Mouse (Mus musculus): ENCODE data around the gene Hrh1. TPM values are rescaled to one million over a fixed set of nuclear protein-coding genes. Genes with fewer than 3 reads are reported as not detected.

The Hrh1 gene
- polyA plus RNA-seq, 1 experiment from 2014 or later = 0.06 TPM

- Histone ChIP-seq H3K4me2 (replicated peaks; ENCODE audit: low read depth) (no peak overlapping the region), H3K36me3 (ENCODE audit: control insufficient read depth, insufficient read depth, low read length) (no peaks in the 10 kb centered on the region), H3K9me3 (ENCODE audit: control insufficient read depth, low read length) (no peaks in the 10 kb centered on the region), H3K27ac (replicated peaks) (no peak overlapping the region), H3K4me3 (ENCODE audit: low read depth, low read length) (no peak overlapping the region), H3K4me1 (replicated peaks; ENCODE audit: control insufficient read depth, insufficient read depth) (no peaks in the 10 kb centered on the region), H3K27me3 (ENCODE audit: control insufficient read depth, insufficient read depth, low read length) (no peaks in the 10 kb centered on the region), H3K9ac (ENCODE audit: low read length) (no peak overlapping the region)
- 73% methylated on average over 5 of the region's 5 CpGs for WGBS
- ATAC-seq (ENCODE audit: low FRiP score, low TSS enrichment) (no peak), DNase-seq (ENCODE audit: low spot score) (no peak)
- TF ChIP-seq EP300 (optimal IDR thresholded peaks at IDR 0.05) = no peak
- no peak for TF ChIP-seq CTCF (IDR thresholded peaks at IDR 0.05; ENCODE audit: low read depth)
Observed at GRCm38 (mm10) chr6:114366191-114366590, 31.5 kb upstream of the Hrh1 start.

- 59% methylated on average over 6 of the region's 6 CpGs for WGBS
- Histone ChIP-seq H3K4me2 (replicated peaks; ENCODE audit: low read depth) (no peak overlapping the region), H3K9me3 (ENCODE audit: control insufficient read depth, low read length) (no peaks in the 10 kb centered on the region), H3K9ac (ENCODE audit: low read length) (no peak overlapping the region), H3K4me3 (ENCODE audit: low read depth, low read length) (no peak overlapping the region), H3K4me1 (replicated peaks; ENCODE audit: control insufficient read depth, insufficient read depth) (no peaks in the 10 kb centered on the region), H3K36me3 (ENCODE audit: control insufficient read depth, insufficient read depth, low read length) (no peaks in the 10 kb centered on the region), H3K27me3 (ENCODE audit: control insufficient read depth, insufficient read depth, low read length) (no peaks in the 10 kb centered on the region), H3K27ac (replicated peaks) (no peak overlapping the region)
- ATAC-seq (ENCODE audit: low FRiP score, low TSS enrichment) (no peak), DNase-seq (ENCODE audit: low spot score) (no peak)
- no peak for TF ChIP-seq CTCF (IDR thresholded peaks at IDR 0.05; ENCODE audit: low read depth)
- no peak for TF ChIP-seq EP300 (optimal IDR thresholded peaks at IDR 0.05)
Observed at GRCm38 (mm10) chr6:114367681-114368080, 30.1 kb upstream of the Hrh1 start.

DNA sequence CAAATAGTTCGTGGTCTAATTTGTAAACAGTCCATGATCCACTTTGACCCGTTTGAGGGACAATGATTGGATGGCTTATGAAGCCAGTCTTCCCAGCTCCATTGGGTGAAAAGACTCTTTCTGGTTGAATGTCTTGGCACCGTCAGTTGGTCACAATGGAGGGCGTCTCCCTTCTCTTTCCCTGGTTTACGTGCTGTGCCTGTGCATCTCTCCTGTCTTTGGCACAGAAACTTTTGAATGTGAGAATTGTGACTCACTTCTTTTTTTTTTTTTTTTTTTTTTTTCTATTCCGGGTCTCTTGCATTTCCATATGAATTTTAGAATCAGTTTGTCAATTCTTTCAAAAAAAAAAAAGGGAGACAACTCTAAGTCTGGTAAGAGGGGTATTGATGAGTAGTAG is 29.5 kb upstream of the Hrh1 start:
- Histone ChIP-seq H3K27ac (replicated peaks) (no peak overlapping the region), H3K27me3 (ENCODE audit: control insufficient read depth, insufficient read depth, low read length) (no peaks in the 10 kb centered on the region), H3K9me3 (ENCODE audit: control insufficient read depth, low read length) (no peaks in the 10 kb centered on the region), H3K4me3 (ENCODE audit: low read depth, low read length) (no peak overlapping the region), H3K9ac (ENCODE audit: low read length) (no peak overlapping the region), H3K36me3 (ENCODE audit: control insufficient read depth, insufficient read depth, low read length) (no peaks in the 10 kb centered on the region), H3K4me2 (replicated peaks; ENCODE audit: low read depth) (no peak overlapping the region), H3K4me1 (replicated peaks; ENCODE audit: control insufficient read depth, insufficient read depth) (no peaks in the 10 kb centered on the region)
- TF ChIP-seq EP300 (optimal IDR thresholded peaks at IDR 0.05) = no peak
- TF ChIP-seq CTCF (IDR thresholded peaks at IDR 0.05; ENCODE audit: low read depth) = no peak
- ATAC-seq (ENCODE audit: low FRiP score, low TSS enrichment) (no peak), DNase-seq (ENCODE audit: low spot score) (no peak)
- WGBS = 64% methylated on average over 6 of the region's 6 CpGs

- no peak for DNase-seq (ENCODE audit: low spot score)
Observed at GRCm38 (mm10) chr6:114372741-114373140, 25.0 kb upstream of the Hrh1 start.

DNA sequence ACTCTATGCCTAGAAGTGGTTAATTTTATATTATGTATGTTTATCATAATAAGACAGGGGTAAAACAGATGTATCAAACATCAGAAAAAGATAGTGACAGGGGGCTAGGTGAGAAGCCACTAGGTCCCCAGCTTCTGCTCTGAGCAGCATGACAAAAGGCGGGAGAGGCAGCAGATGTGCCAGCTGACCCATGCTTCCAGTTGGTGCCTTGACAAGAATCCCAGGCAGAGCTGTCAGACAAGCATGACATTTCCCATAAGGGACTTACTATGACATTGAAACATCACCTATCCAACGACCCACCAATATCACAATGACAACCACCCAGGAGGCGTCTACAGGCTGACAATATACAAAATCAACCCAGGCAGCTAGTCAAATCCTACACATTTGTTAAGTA is 16.9 kb upstream of the Hrh1 start:
- Histone ChIP-seq H3K9ac (ENCODE audit: low read length) (no peak overlapping the region), H3K27ac (replicated peaks) (no peak overlapping the region), H3K36me3 (ENCODE audit: control insufficient read depth, insufficient read depth, low read length) (no peaks in the 10 kb centered on the region), H3K27me3 (ENCODE audit: control insufficient read depth, insufficient read depth, low read length) (no peaks in the 10 kb centered on the region), H3K4me1 (replicated peaks; ENCODE audit: control insufficient read depth, insufficient read depth) (no peaks in the 10 kb centered on the region), H3K9me3 (ENCODE audit: control insufficient read depth, low read length) (no peaks in the 10 kb centered on the region), H3K4me2 (replicated peaks; ENCODE audit: low read depth) (no peak overlapping the region), H3K4me3 (ENCODE audit: low read depth, low read length) (no peak overlapping the region)
- WGBS = 72% methylated on average over 3 of the region's 3 CpGs
- no peak for ATAC-seq (ENCODE audit: low FRiP score, low TSS enrichment)
- DNase-seq (ENCODE audit: low spot score) = no peak
- TF ChIP-seq CTCF (IDR thresholded peaks at IDR 0.05; ENCODE audit: low read depth) = no peak
- TF ChIP-seq EP300 (optimal IDR thresholded peaks at IDR 0.05) = no peak

More at GRCm38 (mm10) chr6:114372741-114373140, 25.0 kb upstream of the Hrh1 start:
- H3K9me3 ChIP-seq (ENCODE audit: control insufficient read depth, low read length) = no peaks in the 10 kb centered on the region
- no peak for ATAC-seq (ENCODE audit: low FRiP score, low TSS enrichment)
- no peak overlapping the region for H3K4me3 ChIP-seq (ENCODE audit: low read depth, low read length)
- H3K4me1 ChIP-seq (replicated peaks; ENCODE audit: control insufficient read depth, insufficient read depth) = no peaks in the 10 kb centered on the region
- no peak overlapping the region for H3K27ac ChIP-seq (replicated peaks)
- no peak overlapping the region for H3K4me2 ChIP-seq (replicated peaks; ENCODE audit: low read depth)
- no peak overlapping the region for H3K9ac ChIP-seq (ENCODE audit: low read length)
- TF ChIP-seq CTCF (IDR thresholded peaks at IDR 0.05; ENCODE audit: low read depth) (no peak), EP300 (optimal IDR thresholded peaks at IDR 0.05) (no peak)
- WGBS = 85% methylated on average over 7 of the region's 7 CpGs
- H3K27me3 ChIP-seq (ENCODE audit: control insufficient read depth, insufficient read depth, low read length) = no peaks in the 10 kb centered on the region
- H3K36me3 ChIP-seq (ENCODE audit: control insufficient read depth, insufficient read depth, low read length) = no peaks in the 10 kb centered on the region

DNA sequence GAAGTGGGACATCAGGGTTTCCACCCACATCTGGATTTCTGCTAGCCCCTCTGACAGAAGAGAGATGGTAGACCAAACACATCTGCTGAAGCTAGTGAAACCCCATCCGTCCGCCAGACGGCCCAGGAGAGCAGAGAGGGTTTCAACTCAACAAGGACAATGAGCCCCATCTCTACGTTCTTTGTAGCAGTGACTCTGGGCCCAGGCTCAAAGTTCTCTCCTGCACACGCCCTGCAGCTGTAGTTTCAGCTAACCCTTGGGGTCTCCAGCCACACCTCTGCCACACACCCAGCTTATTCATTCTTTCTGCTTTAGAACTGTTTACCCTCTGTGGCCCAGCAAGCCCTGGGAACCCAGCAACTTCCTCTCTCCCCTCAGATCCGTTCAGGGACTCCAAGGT is 10.4 kb upstream of the Hrh1 start:
- Histone ChIP-seq H3K27ac (replicated peaks) (no peak overlapping the region), H3K4me1 (replicated peaks; ENCODE audit: control insufficient read depth, insufficient read depth) (no peaks in the 10 kb centered on the region), H3K4me3 (ENCODE audit: low read depth, low read length) (no peak overlapping the region), H3K4me2 (replicated peaks; ENCODE audit: low read depth) (no peak overlapping the region), H3K36me3 (ENCODE audit: control insufficient read depth, insufficient read depth, low read length) (no peaks in the 10 kb centered on the region), H3K9me3 (ENCODE audit: control insufficient read depth, low read length) (no peaks in the 10 kb centered on the region), H3K27me3 (ENCODE audit: control insufficient read depth, insufficient read depth, low read length) (no peaks in the 10 kb centered on the region), H3K9ac (ENCODE audit: low read length) (no peak overlapping the region)
- TF ChIP-seq EP300 (optimal IDR thresholded peaks at IDR 0.05) = no peak
- peak; percentile 4; the same call in 1 of the 2 replicates for TF ChIP-seq CTCF (IDR thresholded peaks at IDR 0.05; ENCODE audit: low read depth)
- WGBS = 29% methylated on average over 6 of the region's 6 CpGs
- DNase-seq (ENCODE audit: low spot score) = no peak
- ATAC-seq (ENCODE audit: low FRiP score, low TSS enrichment) = no peak

Measured in stomach, postnatal 0 days (tissue).